ENCODE assay signal across 19 mouse cellular contexts in the genomic region with DNA sequence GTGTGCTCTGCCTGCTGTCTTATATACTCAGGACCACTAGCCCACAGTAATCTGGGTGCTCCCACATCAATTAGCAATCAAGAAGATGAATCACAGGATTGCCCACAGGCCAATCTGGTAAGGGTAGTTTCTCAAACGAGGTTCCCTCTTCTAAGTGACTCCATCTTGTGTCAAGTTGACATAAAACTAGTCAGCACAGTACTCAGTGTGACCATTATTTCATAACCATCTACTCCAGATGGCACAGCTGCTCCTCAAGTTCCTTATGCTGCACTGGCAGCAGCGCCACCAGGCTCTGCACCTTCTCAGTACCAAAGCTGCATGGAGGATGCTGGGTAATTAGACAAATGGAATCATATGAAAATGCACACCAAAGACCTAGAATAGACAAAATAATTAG.
"Had no signal": no experiment of that assay in that cellular context is flagged by ENCODE, and none has a peak within 500 bp of the region (broad histone marks: within the 10 kb centered on the region; RNA-seq: fewer than 3 reads in every experiment).

No protein-coding gene starts in this region.

- H3K9ac ChIP-seq: liver, embryonic 12.5 days; liver, embryonic 14.5 days; lung, embryonic 14.5 days; midbrain, embryonic 12.5 days; neural tube, embryonic 13.5 days; neural tube, embryonic 15.5 days had no signal

- H3K27me3 ChIP-seq: liver, embryonic 12.5 days; midbrain, embryonic 12.5 days; neural tube, embryonic 13.5 days; neural tube, embryonic 15.5 days had no signal

- H3K4me1 ChIP-seq: liver, embryonic 12.5 days; midbrain, embryonic 10.5 days; midbrain, embryonic 12.5 days; neural tube, embryonic 13.5 days; neural tube, embryonic 15.5 days had no signal

- H3K4me3 ChIP-seq: liver, embryonic 12.5 days; midbrain, embryonic 10.5 days; midbrain, embryonic 12.5 days; myocyte; neural tube, embryonic 13.5 days; neural tube, embryonic 15.5 days had no signal

- H3K27ac ChIP-seq: liver, embryonic 12.5 days; liver, embryonic 14.5 days; midbrain, embryonic 10.5 days; midbrain, embryonic 12.5 days; neural tube, embryonic 13.5 days; neural tube, embryonic 15.5 days had no signal

- H3K9me3 ChIP-seq: liver, embryonic 12.5 days; midbrain, embryonic 10.5 days; midbrain, embryonic 12.5 days; neural tube, embryonic 13.5 days; neural tube, embryonic 15.5 days had no signal

- DNase-seq: lung, adult 18-20 months; lung, embryonic 14.5 days; lung, postnatal 10 days; lung, postnatal 4 days; midbrain, embryonic 14.5 days; retina, postnatal 1 day; right cerebral cortex, adult 18-20 months; right cerebral cortex, postnatal 25 days; right cerebral cortex, postnatal 4 days; thymus, adult 2 months; thymus, postnatal 36 days had no signal

- ATAC-seq: liver, embryonic 12.5 days; midbrain, embryonic 16.5 days had no signal

- H3K36me3 ChIP-seq: liver, embryonic 12.5 days; midbrain, embryonic 10.5 days; midbrain, embryonic 12.5 days; neural tube, embryonic 13.5 days; neural tube, embryonic 15.5 days had no signal

- H3K4me2 ChIP-seq: liver, embryonic 12.5 days; lung, embryonic 14.5 days; midbrain, embryonic 12.5 days; neural tube, embryonic 13.5 days; neural tube, embryonic 15.5 days had no signal
